Mouse (Mus musculus) midbrain, postnatal 0 days (tissue): ENCODE measurements at regions not wholly inside any gene's neighbourhood (a gene's known extent, or its start where the extent isn't known, plus 50 kb on each side); places are given as distances from the start of the nearest gene placed in this dataset.

Experiments
- ATAC-seq: fragments of 200-750 bp; cut with Nextera tagmentation; 2 replicates; pipeline ENCODE4 v1.8.0; 2017; ENCODE audit warnings: moderate number of reproducible peaks, mild to moderate bottlenecking, moderate TSS enrichment, moderate library complexity; ENCODE audit not compliant: low FRiP score
- DNase-seq: peaks from one replicate; pipeline ENCODE4 v3.0.0-alpha.2; 2015; ENCODE audit warnings: low spot score
- H3K27ac ChIP-seq: fragments of 300-500 bp; sonication (generic); 2 replicates; pipeline ENCODE4 v1.5.1; 2014; ENCODE audit warnings: low read depth, mild to moderate bottlenecking, low read length, mixed read lengths
- H3K27me3 ChIP-seq: fragments of 300-500 bp; sonication (generic); 2 replicates; pipeline ENCODE4 v1.6.1; 2014; ENCODE audit warnings: low read length, control low read depth, mixed read lengths; ENCODE audit not compliant: insufficient read depth
- H3K36me3 ChIP-seq: fragments of 300-500 bp; sonication (generic); 2 replicates; pipeline ENCODE4 v1.6.1; 2014; ENCODE audit warnings: low read length, control low read depth, mixed read lengths; ENCODE audit not compliant: insufficient read depth
- H3K4me1 ChIP-seq: fragments of 300-500 bp; sonication (generic); 2 replicates; pipeline ENCODE4 v1.6.1; 2014; ENCODE audit warnings: mild to moderate bottlenecking, control low read depth, antibody characterized with exemption, low read length, mixed read lengths; ENCODE audit not compliant: insufficient read depth
- H3K4me2 ChIP-seq: fragments of 300-500 bp; sonication (generic); 2 replicates; pipeline ENCODE4 v1.6.1; 2014; ENCODE audit warnings: low read depth, mild to moderate bottlenecking, low read length, mixed read lengths; ENCODE audit not compliant: poor library complexity, severe bottlenecking
- H3K4me3 ChIP-seq: fragments of 300-500 bp; sonication (generic); 2 replicates; pipeline ENCODE4 v1.5.1; 2014; ENCODE audit warnings: low read depth, mild to moderate bottlenecking, low read length, moderate library complexity
- H3K9ac ChIP-seq: fragments of 300-500 bp; sonication (generic); replicated peaks from 2 replicates; pipeline ENCODE4 v1.6.1; 2014; ENCODE audit warnings: mild to moderate bottlenecking, low read length, moderate library complexity, mixed read lengths; ENCODE audit not compliant: poor library complexity, severe bottlenecking
- H3K9me3 ChIP-seq: fragments of 300-500 bp; sonication (generic); 2 replicates; pipeline ENCODE4 v1.6.1; 2016; ENCODE audit warnings: low read length, control low read depth
- CTCF ChIP-seq: IDR thresholded peaks from 2 replicates; pipeline ENCODE4 v1.5.1; 2016; ENCODE audit warnings: antibody characterized with exemption, mild to moderate bottlenecking
- WGBS: fragments of 180-500 bp; shearing (Covaris S2); extraction: QIAGEN DNeasy Blood & Tissue Kit; methylation state at CpG from one replicate; pipeline ENCODE4 v1.1.7; 2014; 5-methylcytosine and 5-hydroxymethylcytosine counted together

DNA sequence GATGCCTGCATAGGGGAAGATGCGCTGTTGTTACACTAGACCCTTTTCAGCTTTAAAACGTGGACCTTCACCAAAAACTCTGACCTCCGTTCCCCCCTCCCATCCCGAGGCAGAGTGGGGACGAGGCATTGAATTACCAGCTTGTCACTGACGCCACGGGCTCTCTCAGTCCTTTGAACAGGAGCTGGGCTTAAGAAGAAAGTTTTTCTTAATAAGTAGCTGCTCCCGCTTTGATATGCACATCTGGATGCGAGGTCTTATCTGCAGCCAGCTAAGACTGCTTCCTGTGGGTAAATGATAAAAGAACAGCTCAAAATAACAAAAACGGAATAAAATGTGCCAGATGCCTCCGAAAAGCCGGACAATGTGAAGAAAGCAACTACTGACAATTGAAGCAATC lies 70.9 kb upstream of the Sall4 start:
- H3K9me3 ChIP-seq: no peaks in the 10 kb centered on the region
- no peak overlapping the region for H3K4me3 ChIP-seq
- DNase-seq (no peak), ATAC-seq (no peak)
- no peaks in the 10 kb centered on the region; the same call in 1 of the 2 replicates for H3K27me3 ChIP-seq
- no peaks in the 10 kb centered on the region for H3K36me3 ChIP-seq
- H3K4me2 ChIP-seq: no peak overlapping the region
- H3K27ac ChIP-seq: no peak overlapping the region
- H3K9ac ChIP-seq: no peak overlapping the region
- WGBS: 12% methylated on average over 12 of the region's 12 CpGs
- TF ChIP-seq CTCF: no peak
- peaks cover 15% of the 10 kb centered on the region; the same call in 1 of the 2 replicates for H3K4me1 ChIP-seq

DNA sequence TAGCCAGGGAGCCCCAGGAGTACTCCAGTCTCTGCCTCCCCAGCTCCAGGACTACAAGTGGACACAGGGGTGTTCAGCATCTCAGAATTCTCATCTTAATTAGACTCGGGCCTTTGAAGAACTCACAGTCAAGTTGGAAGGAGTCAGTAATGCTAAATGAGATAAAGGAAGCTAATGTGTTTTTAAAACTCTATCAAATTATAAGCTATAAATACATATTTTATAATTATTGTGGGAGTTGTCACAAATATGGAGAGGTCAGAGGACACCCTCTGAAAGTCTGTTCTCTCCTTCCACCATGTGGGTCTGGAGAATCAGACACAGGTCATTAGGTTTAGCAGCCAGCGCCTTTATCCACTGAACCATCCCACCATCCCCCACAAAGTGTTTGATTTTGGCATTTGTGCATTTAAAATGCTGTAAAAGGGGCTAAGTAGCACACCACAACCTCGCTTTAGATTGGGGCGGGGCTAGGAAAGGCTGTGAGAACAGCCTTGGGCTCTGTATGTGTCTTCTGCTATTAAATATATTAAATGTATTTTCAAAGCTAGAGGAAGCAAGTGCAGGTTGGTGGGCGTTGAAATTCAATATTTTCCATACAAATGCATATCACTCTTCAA lies 70.3 kb upstream of the Sall4 start:
- no peaks in the 10 kb centered on the region; the same call in 1 of the 2 replicates for H3K27me3 ChIP-seq
- no peaks in the 10 kb centered on the region for H3K9me3 ChIP-seq
- no peak overlapping the region for H3K9ac ChIP-seq
- H3K27ac ChIP-seq: no peak overlapping the region
- TF ChIP-seq CTCF: no peak
- no peak overlapping the region for H3K4me2 ChIP-seq
- H3K4me1 ChIP-seq: peaks cover 15% of the 10 kb centered on the region; the same call in 1 of the 2 replicates
- ATAC-seq: no peak
- DNase-seq: no peak
- H3K36me3 ChIP-seq: no peaks in the 10 kb centered on the region
- H3K4me3 ChIP-seq: no peak overlapping the region
- WGBS: 23% methylated on average over 5 of the region's 5 CpGs

DNA sequence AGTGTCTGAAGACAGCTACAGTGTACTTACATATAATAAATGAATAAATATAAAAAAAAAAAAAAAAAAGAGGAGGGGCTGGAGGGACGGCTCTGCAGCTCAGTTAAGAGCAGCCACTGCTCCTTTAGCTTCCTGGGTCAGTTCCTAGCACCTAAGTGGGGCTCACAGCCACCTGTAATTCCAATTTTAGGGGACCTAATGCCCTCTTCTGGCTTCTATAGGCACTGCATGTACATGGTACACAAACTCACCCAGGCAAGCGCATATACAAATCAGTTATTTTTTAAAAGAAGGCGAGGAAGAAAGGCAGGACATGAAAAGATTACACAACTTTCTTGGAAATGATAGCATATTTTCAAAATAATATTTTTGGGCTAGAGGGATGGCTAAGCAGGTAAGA lies 67.0 kb upstream of the Sall4 start:
- H3K4me3 ChIP-seq: no peak overlapping the region
- no peaks in the 10 kb centered on the region for H3K36me3 ChIP-seq
- no peaks in the 10 kb centered on the region for H3K27me3 ChIP-seq
- TF ChIP-seq CTCF: no peak
- H3K27ac ChIP-seq: no peak overlapping the region
- H3K4me1 ChIP-seq: peaks cover 6% of the 10 kb centered on the region; the same call in 1 of the 2 replicates
- H3K4me2 ChIP-seq: no peak overlapping the region
- no peak for DNase-seq
- no peak overlapping the region for H3K9ac ChIP-seq
- ATAC-seq: no peak
- H3K9me3 ChIP-seq: no peaks in the 10 kb centered on the region
- 93% methylated on average over 3 of the region's 3 CpGs for WGBS

DNA sequence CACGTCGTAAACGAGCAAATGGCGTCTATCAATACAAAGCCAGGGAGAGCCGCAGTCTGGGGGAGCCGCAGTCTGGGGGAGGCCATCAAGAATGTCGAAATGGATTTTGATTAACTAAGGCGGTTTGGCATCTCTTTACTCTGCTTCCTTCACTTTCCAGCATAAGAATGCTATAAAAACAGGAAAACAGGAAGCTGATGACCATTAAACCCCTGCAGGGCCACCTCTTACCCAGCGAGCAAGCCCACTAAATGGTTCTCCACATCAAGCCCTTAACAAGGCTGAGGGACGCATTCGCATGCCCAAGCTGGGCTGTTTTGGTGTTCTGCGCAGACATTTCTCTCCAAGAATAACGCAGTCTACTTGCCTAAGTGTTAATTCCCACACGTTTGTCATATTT lies 64.0 kb upstream of the Sall4 start:
- Histone ChIP-seq H3K27ac (no peak overlapping the region), H3K4me2 (no peak overlapping the region), H3K9me3 (no peaks in the 10 kb centered on the region), H3K9ac (no peak overlapping the region), H3K27me3 (no peaks in the 10 kb centered on the region), H3K4me1 (no peaks in the 10 kb centered on the region), H3K4me3 (no peak overlapping the region), H3K36me3 (no peaks in the 10 kb centered on the region)
- no peak for TF ChIP-seq CTCF
- DNase-seq: no peak
- no peak for ATAC-seq
- WGBS: 64% methylated on average over 14 of the region's 14 CpGs

DNA sequence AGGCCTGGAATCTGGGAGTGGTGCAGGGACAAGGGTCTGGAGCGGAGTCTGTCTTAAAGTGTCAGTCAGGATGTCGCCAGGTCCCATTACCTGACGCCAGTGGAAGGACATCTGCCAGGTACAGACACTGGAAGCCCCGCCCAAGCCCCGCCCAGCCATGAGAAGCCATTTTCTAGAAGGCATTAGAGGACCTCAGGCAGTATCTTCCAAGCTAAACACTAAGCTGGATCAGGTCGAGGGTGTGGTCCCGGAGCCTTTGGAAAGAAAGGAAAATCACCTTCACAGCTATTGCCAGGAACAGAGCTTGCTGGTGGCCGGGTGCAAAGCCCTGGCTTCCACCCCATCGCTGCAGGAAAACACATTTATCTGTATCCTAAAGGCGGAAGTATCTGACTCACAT lies 52.9 kb upstream of the Sall4 start:
- no peak for TF ChIP-seq CTCF
- H3K36me3 ChIP-seq: no peaks in the 10 kb centered on the region
- no peaks in the 10 kb centered on the region for H3K9me3 ChIP-seq
- no peak overlapping the region for H3K4me2 ChIP-seq
- WGBS: 73% methylated on average over 10 of the region's 10 CpGs
- no peak overlapping the region for H3K4me3 ChIP-seq
- H3K4me1 ChIP-seq: no peaks in the 10 kb centered on the region
- no peak for ATAC-seq
- no peak overlapping the region for H3K9ac ChIP-seq
- no peak for DNase-seq
- no peaks in the 10 kb centered on the region for H3K27me3 ChIP-seq
- H3K27ac ChIP-seq: no peak overlapping the region
